Mouse (Mus musculus) embryonic facial prominence, embryonic 10.5 days (tissue): Measurements from ENCODE around the gene Fes. TPM values are rescaled to one million over a fixed set of nuclear protein-coding genes. Genes with fewer than 3 reads are reported as not detected.
A peak's percentile ranks its signal among the peaks of the same experiment; 100 is the strongest.
"Not testable (repeated sequence)": the region's sequence is repeated elsewhere in the genome, so short reads cannot be mapped to it uniquely, and the experiment has no call there.

Experiments
- DNase-seq: peaks from one replicate; pipeline ENCODE4 v3.0.0-alpha.2; 2017; ENCODE audit warnings: low spot score
- H3K27ac ChIP-seq: fragments of 300-500 bp; sonication (generic); replicated peaks from 2 replicates; pipeline ENCODE4 v1.5.1; 2016; ENCODE audit warnings: mild to moderate bottlenecking
- H3K27me3 ChIP-seq: fragments of 300-500 bp; sonication (generic); replicated peaks from 2 replicates; pipeline ENCODE4 v1.6.1; 2016; ENCODE audit warnings: low read depth, mild to moderate bottlenecking; ENCODE audit not compliant: poor library complexity, severe bottlenecking
- H3K36me3 ChIP-seq: fragments of 300-500 bp; sonication (generic); replicated peaks from 2 replicates; pipeline ENCODE4 v1.6.1; 2016; ENCODE audit warnings: mild to moderate bottlenecking, moderate library complexity
- H3K4me1 ChIP-seq: fragments of 300-500 bp; sonication (generic); 2 replicates; pipeline ENCODE4 v1.6.1; 2016
- H3K4me3 ChIP-seq: fragments of 300-500 bp; sonication (generic); 2 replicates; pipeline ENCODE4 v1.5.1; 2016; ENCODE audit warnings: mild to moderate bottlenecking, moderate library complexity
- H3K9me3 ChIP-seq: fragments of 300-500 bp; sonication (generic); 2 replicates; pipeline ENCODE4 v1.6.1; 2016; ENCODE audit warnings: mild to moderate bottlenecking
- WGBS: fragments of 180-500 bp; shearing (Covaris S2); methylation state at CpG from one replicate; pipeline ENCODE4 v1.1.7; 2016; 5-methylcytosine and 5-hydroxymethylcytosine counted together
- polyA plus RNA-seq: library from polyadenylated mRNA; unstranded; fragments of >200 nt; fragmentation: Nextera tagmentation; extraction: Ambion mirVana; gene quantifications from 2 replicates; pipeline ENCODE4 v1.2.1, GENCODE M21; 2016

Fes gene
- polyA plus RNA-seq, 1 experiment from 2014 or later = 8.4 TPM

GRCm38 (mm10) chr7:80401860-80402641, 14.3 kb upstream of the Fes start:
- Histone ChIP-seq H3K36me3 (peaks cover 13% of the 10 kb centered on the region), H3K4me3 (peak overlapping the region; percentile 92), H3K9me3 (no peaks in the 10 kb centered on the region), H3K27me3 (peaks cover 28% of the 10 kb centered on the region), H3K27ac (peak overlapping the region; percentile 94), H3K4me1 (peaks cover 53% of the 10 kb centered on the region)
- 1% methylated on average over 102 of the region's 102 CpGs for WGBS
- peak; percentile 69 for DNase-seq

GRCm38 (mm10) chr7:80401041-80401859, 13.5 kb upstream of the Fes start:
- DNase-seq = peak; percentile 27
- peaks cover 21% of the 10 kb centered on the region for H3K36me3 ChIP-seq
- H3K27ac ChIP-seq = peak overlapping the region; percentile 94
- peaks cover 49% of the 10 kb centered on the region for H3K4me1 ChIP-seq
- WGBS = 23% methylated on average over 5 of the region's 5 CpGs
- no peaks in the 10 kb centered on the region for H3K9me3 ChIP-seq
- H3K27me3 ChIP-seq = peaks cover 28% of the 10 kb centered on the region
- peak overlapping the region; percentile 92 for H3K4me3 ChIP-seq

GRCm38 (mm10) chr7:80400571-80400970, 12.8 kb upstream of the Fes start:
- no peak overlapping the region for H3K27ac ChIP-seq
- no peak for DNase-seq
- WGBS = 70% methylated on average over 6 of the region's 6 CpGs
- peak overlapping the region; percentile 92 for H3K4me3 ChIP-seq
- no peaks in the 10 kb centered on the region for H3K9me3 ChIP-seq
- peaks cover 49% of the 10 kb centered on the region for H3K4me1 ChIP-seq
- peaks cover 24% of the 10 kb centered on the region for H3K27me3 ChIP-seq
- H3K36me3 ChIP-seq = peaks cover 27% of the 10 kb centered on the region

GRCm38 (mm10) chr7:80400099-80400498, 12.4 kb upstream of the Fes start:
- DNase-seq = no peak
- Histone ChIP-seq H3K36me3 (peaks cover 32% of the 10 kb centered on the region), H3K4me1 (peaks cover 49% of the 10 kb centered on the region), H3K4me3 (0 out of 2 replicates have a peak overlapping the region, but pooled peaks have one; percentile 92), H3K9me3 (no peaks in the 10 kb centered on the region), H3K27me3 (peaks cover 19% of the 10 kb centered on the region), H3K27ac (no peak overlapping the region)
- 49% methylated on average over 5 of the region's 5 CpGs for WGBS

GRCm38 (mm10) chr7:80398654-80399444, 11.1 kb upstream of the Fes start:
- Histone ChIP-seq H3K27ac (0 out of 2 replicates have a peak overlapping the region, but pooled peaks have one; percentile 30), H3K4me3 (no peak overlapping the region), H3K4me1 (peaks cover 44% of the 10 kb centered on the region), H3K36me3 (peaks cover 41% of the 10 kb centered on the region), H3K27me3 (peaks cover 6% of the 10 kb centered on the region), H3K9me3 (no peaks in the 10 kb centered on the region)
- WGBS = 79% methylated on average over 9 of the region's 9 CpGs
- DNase-seq = no peak

GRCm38 (mm10) chr7:80397986-80398385, 10.2 kb upstream of the Fes start:
- no peak overlapping the region for H3K4me3 ChIP-seq
- H3K36me3 ChIP-seq = peaks cover 50% of the 10 kb centered on the region
- 79% methylated on average over 9 of the region's 9 CpGs for WGBS

GRCm38 (mm10) chr7:80396427-80396826, 8.7 kb upstream of the Fes start:
- H3K9me3 ChIP-seq, H3K4me3 ChIP-seq, H3K27me3 ChIP-seq, H3K27ac ChIP-seq, DNase-seq: not testable (repeated sequence)
- WGBS = 90% methylated on average over 4 of the region's 4 CpGs
- H3K4me1 ChIP-seq = peaks cover 29% of the 10 kb centered on the region
- peaks cover 65% of the 10 kb centered on the region for H3K36me3 ChIP-seq

More at GRCm38 (mm10) chr7:80397986-80398385, 10.2 kb upstream of the Fes start:
- Histone ChIP-seq H3K27me3 (no peaks in the 10 kb centered on the region), H3K27ac (no peak overlapping the region), H3K9me3 (no peaks in the 10 kb centered on the region), H3K4me1 (peaks cover 37% of the 10 kb centered on the region)
- DNase-seq = no peak

GRCm38 (mm10) chr7:80394600-80394999, 6.9 kb upstream of the Fes start:
- H3K27me3 ChIP-seq = no peaks in the 10 kb centered on the region
- no peak overlapping the region for H3K4me3 ChIP-seq
- no peak for DNase-seq
- WGBS = 92% methylated on average over 4 of the region's 4 CpGs
- H3K36me3 ChIP-seq = peaks cover 83% of the 10 kb centered on the region
- peaks cover 13% of the 10 kb centered on the region for H3K4me1 ChIP-seq
- no peaks in the 10 kb centered on the region for H3K9me3 ChIP-seq
- no peak overlapping the region for H3K27ac ChIP-seq

GRCm38 (mm10) chr7:80392119-80392518, 4.4 kb upstream of the Fes start:
- Histone ChIP-seq H3K27me3 (peaks cover 14% of the 10 kb centered on the region), H3K9me3 (no peaks in the 10 kb centered on the region), H3K36me3 (peaks cover 75% of the 10 kb centered on the region), H3K4me1 (peaks cover 19% of the 10 kb centered on the region), H3K4me3 (no peak overlapping the region), H3K27ac (no peak overlapping the region)
- DNase-seq = no peak
- WGBS = 94% methylated on average over 15 of the region's 15 CpGs

GRCm38 (mm10) chr7:80387033-80387632, 613 bp downstream of the Fes start:
- H3K36me3 ChIP-seq = peaks cover 37% of the 10 kb centered on the region
- H3K4me1 ChIP-seq = peaks cover 39% of the 10 kb centered on the region
- peaks cover 38% of the 10 kb centered on the region for H3K27me3 ChIP-seq
- 17% methylated on average over 17 of the region's 17 CpGs for WGBS
- peak overlapping the region; percentile 85 for H3K27ac ChIP-seq
- peak overlapping the region; percentile 57 for H3K4me3 ChIP-seq
- no peaks in the 10 kb centered on the region for H3K9me3 ChIP-seq
- peak; percentile 28 for DNase-seq

GRCm38 (mm10) chr7:80386235-80386930, 1.4 kb downstream of the Fes start:
- Histone ChIP-seq H3K27me3 (peaks cover 46% of the 10 kb centered on the region), H3K4me3 (peak overlapping the region; percentile 57), H3K4me1 (peaks cover 41% of the 10 kb centered on the region), H3K36me3 (peaks cover 30% of the 10 kb centered on the region), H3K9me3 (no peaks in the 10 kb centered on the region), H3K27ac (peak overlapping the region; percentile 85)
- whole genome bisulfite sequencing = 35% methylated on average over 18 of the region's 18 CpGs
- DNase-seq = peak; percentile 92
